Mouse (Mus musculus) retina, postnatal 7 days (tissue): ENCODE measurements around the gene Gm42878.

Experiments
- DNase-seq: peaks from one replicate; pipeline ENCODE4 v3.0.0-alpha.2; 2012; ENCODE audit warnings: low read depth, low spot score

Gene Gm42878

GRCm38 (mm10) chr5:121500719-121501118 is 44.6 kb downstream of the Gm42878 start:
- no peak for DNase-seq

- no peak for DNase-seq
Observed at GRCm38 (mm10) chr5:121493305-121493704, 52.0 kb downstream of the Gm42878 start.

GRCm38 (mm10) chr5:121484801-121485200 is 60.5 kb downstream of the Gm42878 start:
- DNase-seq = no peak

- DNase-seq = peak; percentile 57
Observed at GRCm38 (mm10) chr5:121477680-121478079, 67.6 kb downstream of the Gm42878 start.

GRCm38 (mm10) chr5:121476040-121476439 is 69.2 kb downstream of the Gm42878 start:
- DNase-seq = no peak

GRCm38 (mm10) chr5:121474610-121475009 is 70.7 kb downstream of the Gm42878 start:
- no peak for DNase-seq

GRCm38 (mm10) chr5:121472411-121472810 is 72.9 kb downstream of the Gm42878 start:
- no peak for DNase-seq

GRCm38 (mm10) chr5:121469566-121469965 is 75.7 kb downstream of the Gm42878 start:
- no peak for DNase-seq
